Mouse (Mus musculus) heart, adult 9 months (tissue): ENCODE results near the gene Syt16.
A peak's percentile ranks its signal among the peaks of the same experiment; 100 is the strongest.

Experiments
- DNase-seq, 2 experiments: peaks; one replicate each; pipeline ENCODE4 v3.0.0; 2022; ENCODE audit warnings: low spot score in 2 of 2

Gene Syt16

GRCm38 (mm10) chr12:74013739-74014138, 16.3 kb downstream of the Syt16 start:
- peak; percentile 30 to 75 for DNase-seq

- no peak for DNase-seq
These were observed 17.3 kb downstream of the Syt16 start for GRCm38 (mm10) chr12:74014739-74015270.

GRCm38 (mm10) chr12:74015491-74015890, 18.0 kb downstream of the Syt16 start:
- no peak for DNase-seq

GRCm38 (mm10) chr12:74023260-74023659, 25.8 kb downstream of the Syt16 start:
- DNase-seq: no peak

GRCm38 (mm10) chr12:74024912-74025311, 27.5 kb downstream of the Syt16 start:
- DNase-seq: no peak

- DNase-seq: no peak
These were observed 45.8 kb downstream of the Syt16 start for GRCm38 (mm10) chr12:74043225-74043624.

- DNase-seq: no peak
These were observed 46.3 kb downstream of the Syt16 start for GRCm38 (mm10) chr12:74043755-74044154.

GRCm38 (mm10) chr12:74044241-74044640, 46.8 kb downstream of the Syt16 start:
- DNase-seq: no peak

GRCm38 (mm10) chr12:74055336-74055931, 58.0 kb downstream of the Syt16 start:
- DNase-seq: no peak

GRCm38 (mm10) chr12:74056162-74056561, 58.7 kb downstream of the Syt16 start:
- DNase-seq: no peak

- DNase-seq: no peak
These were observed 65.1 kb downstream of the Syt16 start for GRCm38 (mm10) chr12:74062547-74062946.

GRCm38 (mm10) chr12:74068912-74069311, 71.5 kb downstream of the Syt16 start:
- DNase-seq: no peak

GRCm38 (mm10) chr12:74075590-74075989, 78.1 kb downstream of the Syt16 start:
- DNase-seq: no peak

- no peak for DNase-seq
These were observed 78.6 kb downstream of the Syt16 start for GRCm38 (mm10) chr12:74076091-74076490.

GRCm38 (mm10) chr12:74081122-74081521, 83.7 kb downstream of the Syt16 start:
- no peak for DNase-seq

GRCm38 (mm10) chr12:74084389-74084788, 86.9 kb downstream of the Syt16 start:
- no peak for DNase-seq

- DNase-seq: no peak
These were observed 89.6 kb downstream of the Syt16 start for GRCm38 (mm10) chr12:74087086-74087485.

GRCm38 (mm10) chr12:74089342-74090131, 92.1 kb downstream of the Syt16 start:
- no peak for DNase-seq

- no peak for DNase-seq
These were observed 95.1 kb downstream of the Syt16 start for GRCm38 (mm10) chr12:74092546-74092945.

GRCm38 (mm10) chr12:74093110-74093509, 95.6 kb downstream of the Syt16 start:
- DNase-seq: no peak

- DNase-seq: no peak
These were observed 97.2 kb downstream of the Syt16 start for GRCm38 (mm10) chr12:74094701-74095100.

- no peak for DNase-seq
These were observed 101.3 kb downstream of the Syt16 start for GRCm38 (mm10) chr12:74098572-74099290.
